Mouse (Mus musculus) cerebellum, adult 2 months (tissue): ENCODE results near the gene 3110040M04Rik.

Experiments used
- CTCF ChIP-seq: fragments of 200-500 bp; IDR thresholded peaks from 2 replicates; pipeline ENCODE4 v1.5.1; 2011; ENCODE audit warnings: low read depth, mild to moderate bottlenecking, control low read depth, low read length, moderate library complexity, borderline replicate concordance; ENCODE audit not compliant: insufficient read depth
- POLR2A ChIP-seq: fragments of 200-500 bp; IDR thresholded peaks from 2 replicates; pipeline ENCODE4 v1.6.1; 2011; ENCODE audit warnings: low read length, control low read depth, borderline replicate concordance; ENCODE audit not compliant: insufficient read depth

- TF ChIP-seq CTCF (no peak), POLR2A (no peak)
These were observed 26.0 kb upstream of the 3110040M04Rik start for GRCm38 (mm10) chr1:151177937-151178271.
